Mouse (Mus musculus): ENCODE data around the gene Gm8104. TPM values are rescaled to one million over a fixed set of nuclear protein-coding genes. Genes with fewer than 3 reads are reported as not detected.
A peak's percentile ranks its signal among the peaks of the same experiment; 100 is the strongest.
"Not testable (repeated sequence)": the region's sequence is repeated elsewhere in the genome, so short reads cannot be mapped to it uniquely, and the experiment has no call there.

Gm8104 gene
- total RNA-seq, 1 experiment: 0.09 TPM

GRCm38 (mm10) chr14:43126286-43126685 is 25.9 kb downstream of the Gm8104 start:
- H3K4me3 ChIP-seq (ENCODE audit: insufficient read depth in 1 of 2, low read depth in 1 of 2, low read length in 2 of 2, poor library complexity in 1 of 2, severe bottlenecking in 1 of 2); H3K9ac ChIP-seq (ENCODE audit: insufficient read depth, low read depth, low read length, poor library complexity, severe bottlenecking); H3K4me1 ChIP-seq (ENCODE audit: control insufficient read depth in 2 of 2, insufficient read depth in 2 of 2, low read length in 2 of 2, poor library complexity in 1 of 2); in situ Hi-C loops (cut with MboI; ENCODE audit: low sequenced_read_pairs in 2 of 2, unreplicated experiment in 2 of 2); H3K36me3 ChIP-seq (ENCODE audit: control insufficient read depth, insufficient read depth, low read length, poor library complexity, severe bottlenecking); H3K27ac ChIP-seq (ENCODE audit: insufficient read depth, low read depth, low read length, poor library complexity, severe bottlenecking); DNase-seq (ENCODE audit: low read depth, low spot score); H3K9me3 ChIP-seq (ENCODE audit: control insufficient read depth, insufficient read depth, low read depth, low read length): not testable (repeated sequence)
- 0 out of 2 replicates have a peak, but pooled peaks have one; percentile 19 for TF ChIP-seq MAFK (IDR thresholded peaks at IDR 0.05; ENCODE audit: insufficient read depth, low read depth, low read length)

Other genes with a start within 250 kb of the Gm8104 start
- gene Gm21977, start 247.1 kb upstream of the Gm8104 start, total RNA-seq (2012; rRNA removed): not detected in 2 replicates
- not detected in 2 replicates for gene Gm8082, start 107.0 kb upstream of the Gm8104 start, total RNA-seq (2012; rRNA removed)
- gene Gm10376, start 85.0 kb upstream of the Gm8104 start, total RNA-seq (2012; rRNA removed): not detected in 2 replicates
- gene Gm8094, start 24.0 kb upstream of the Gm8104 start, total RNA-seq (2012; rRNA removed): 0.16 and 0.18 TPM in 2 replicates
- not detected in 2 replicates for gene Gm7233, start 79.3 kb downstream of the Gm8104 start, total RNA-seq (2012; rRNA removed)
- gene Gm8122, start 134.7 kb downstream of the Gm8104 start, total RNA-seq (2012; rRNA removed): not detected in 2 replicates
- not detected in 2 replicates for gene Gm8126, start 158.0 kb downstream of the Gm8104 start, total RNA-seq (2012; rRNA removed)
- gene Gm9732, start 174.4 kb downstream of the Gm8104 start, total RNA-seq (2012; rRNA removed): 1.2 and 2.2 TPM in 2 replicates
- gene Gm8127, start 193.2 kb downstream of the Gm8104 start, total RNA-seq (2012; rRNA removed): not detected in 2 replicates
- not detected in 2 replicates for gene 1700001F09Rik, start 247.2 kb downstream of the Gm8104 start, total RNA-seq (2012; rRNA removed)